Mouse (Mus musculus) midbrain, postnatal 0 days (tissue): ENCODE data around the gene Cyp27b1. TPM values are rescaled to one million over a fixed set of nuclear protein-coding genes. Genes with fewer than 3 reads are reported as not detected.
"Not testable (repeated sequence)": the region's sequence is repeated elsewhere in the genome, so short reads cannot be mapped to it uniquely, and the experiment has no call there.

Experiments
- ATAC-seq: fragments of 200-750 bp; cut with Nextera tagmentation; 2 replicates; pipeline ENCODE4 v1.8.0; 2017; ENCODE audit warnings: moderate number of reproducible peaks, mild to moderate bottlenecking, moderate TSS enrichment, moderate library complexity; ENCODE audit not compliant: low FRiP score
- DNase-seq: peaks from one replicate; pipeline ENCODE4 v3.0.0-alpha.2; 2015; ENCODE audit warnings: low spot score
- H3K27ac ChIP-seq: fragments of 300-500 bp; sonication (generic); 2 replicates; pipeline ENCODE4 v1.5.1; 2014; ENCODE audit warnings: low read depth, mild to moderate bottlenecking, low read length, mixed read lengths
- H3K27me3 ChIP-seq: fragments of 300-500 bp; sonication (generic); 2 replicates; pipeline ENCODE4 v1.6.1; 2014; ENCODE audit warnings: low read length, control low read depth, mixed read lengths; ENCODE audit not compliant: insufficient read depth
- H3K36me3 ChIP-seq: fragments of 300-500 bp; sonication (generic); 2 replicates; pipeline ENCODE4 v1.6.1; 2014; ENCODE audit warnings: low read length, control low read depth, mixed read lengths; ENCODE audit not compliant: insufficient read depth
- H3K4me1 ChIP-seq: fragments of 300-500 bp; sonication (generic); 2 replicates; pipeline ENCODE4 v1.6.1; 2014; ENCODE audit warnings: mild to moderate bottlenecking, control low read depth, antibody characterized with exemption, low read length, mixed read lengths; ENCODE audit not compliant: insufficient read depth
- H3K4me2 ChIP-seq: fragments of 300-500 bp; sonication (generic); 2 replicates; pipeline ENCODE4 v1.6.1; 2014; ENCODE audit warnings: low read depth, mild to moderate bottlenecking, low read length, mixed read lengths; ENCODE audit not compliant: poor library complexity, severe bottlenecking
- H3K4me3 ChIP-seq: fragments of 300-500 bp; sonication (generic); 2 replicates; pipeline ENCODE4 v1.5.1; 2014; ENCODE audit warnings: low read depth, mild to moderate bottlenecking, low read length, moderate library complexity
- H3K9ac ChIP-seq: fragments of 300-500 bp; sonication (generic); replicated peaks from 2 replicates; pipeline ENCODE4 v1.6.1; 2014; ENCODE audit warnings: mild to moderate bottlenecking, low read length, moderate library complexity, mixed read lengths; ENCODE audit not compliant: poor library complexity, severe bottlenecking
- H3K9me3 ChIP-seq: fragments of 300-500 bp; sonication (generic); 2 replicates; pipeline ENCODE4 v1.6.1; 2016; ENCODE audit warnings: low read length, control low read depth
- CTCF ChIP-seq: IDR thresholded peaks from 2 replicates; pipeline ENCODE4 v1.5.1; 2016; ENCODE audit warnings: antibody characterized with exemption, mild to moderate bottlenecking
- WGBS: fragments of 180-500 bp; shearing (Covaris S2); extraction: QIAGEN DNeasy Blood & Tissue Kit; methylation state at CpG from one replicate; pipeline ENCODE4 v1.1.7; 2014; 5-methylcytosine and 5-hydroxymethylcytosine counted together
- polyA plus RNA-seq: library from polyadenylated mRNA; unstranded; fragments of >200 nt; fragmentation: Nextera tagmentation; extraction: Ambion mirVana; gene quantifications from 2 replicates; pipeline ENCODE4 v1.2.1, GENCODE M21; 2015
- total RNA-seq: library from RNA; depleted of rRNA; stranded (reverse); fragments of >200 nt; gene quantifications from 2 replicates; pipeline ENCODE4 v1.2.3, GENCODE M21; 2014

The Cyp27b1 gene
- total and polyA plus RNA-seq, 2 experiments from 2014 or later = 0.22 TPM; not detected in 1

DNA sequence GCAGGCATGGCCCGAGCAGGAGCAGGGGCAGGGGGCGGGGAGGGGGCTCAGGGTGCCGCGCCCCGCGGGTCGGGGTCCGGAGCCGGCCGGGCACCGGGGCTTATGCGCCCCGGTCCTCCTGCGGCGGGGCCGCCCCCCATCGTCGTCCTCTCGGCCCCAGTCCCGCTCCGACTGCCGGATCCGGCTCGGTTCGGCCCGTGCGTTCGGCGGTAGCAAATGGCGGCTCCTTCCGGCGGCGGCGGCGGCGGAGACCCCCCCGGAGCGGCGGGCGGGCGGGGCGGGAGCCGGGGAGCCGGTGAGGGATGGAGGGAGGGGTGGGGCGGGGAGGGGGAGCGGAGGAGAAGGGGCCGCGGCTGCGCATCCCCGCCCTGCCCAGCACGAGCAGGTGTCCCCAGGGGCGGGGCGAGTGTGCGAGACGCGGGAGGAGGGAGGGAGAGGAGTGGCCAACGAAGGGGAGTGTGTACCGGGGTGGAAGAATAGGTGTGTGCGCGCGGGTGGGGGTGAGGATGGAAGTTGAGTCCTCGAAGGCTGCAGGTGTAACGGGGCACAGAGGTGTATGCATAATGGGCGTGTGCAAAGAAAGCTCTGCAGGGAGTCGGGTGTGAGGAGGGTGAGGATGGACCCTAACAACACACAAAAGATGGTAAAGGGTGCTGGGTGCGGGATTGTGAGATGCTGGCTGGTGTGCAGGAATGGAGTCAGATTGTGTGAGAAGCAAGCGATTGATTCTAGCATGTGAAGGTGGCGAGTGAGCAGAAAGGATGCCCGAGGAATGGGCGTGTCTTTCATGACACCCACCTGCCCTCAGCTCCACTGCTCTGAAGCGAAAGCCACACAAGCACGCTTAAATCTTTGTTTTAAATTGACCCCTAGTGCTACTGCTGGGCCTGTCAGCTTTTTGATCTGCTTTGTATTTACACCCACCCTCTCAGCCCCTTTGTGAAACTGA, 12.2 kb downstream of the Cyp27b1 start, which contains the start of gene March9:
March9 (minus strand) TSS at position 217 of the 949 bp plus-strand sequence.
- ATAC-seq (peak; percentile 32), DNase-seq (peak; percentile 92)
- no peaks in the 10 kb centered on the region for H3K27me3 ChIP-seq
- H3K4me2 ChIP-seq = peak within 1 kb of the TSS; percentile 87
- peak within 1 kb of the TSS; percentile 86 for H3K4me3 ChIP-seq
- peaks cover 4% of the 10 kb centered on the region; the same call in 1 of the 2 replicates for H3K4me1 ChIP-seq
- peaks cover 27% of the 10 kb centered on the region for H3K36me3 ChIP-seq
- 1% methylated on average over 29 of the region's 72 CpGs for WGBS
- TF ChIP-seq CTCF = no peak
- no peaks in the 10 kb centered on the region for H3K9me3 ChIP-seq
- H3K9ac ChIP-seq = peak within 1 kb of the TSS; percentile 96
- H3K27ac ChIP-seq = peak within 1 kb of the TSS; percentile 92

GRCm38 (mm10) chr10:127061085-127061484, 13.0 kb downstream of the Cyp27b1 start:
- H3K27ac ChIP-seq = peak overlapping the region; percentile 92
- H3K4me1 ChIP-seq = peaks cover 4% of the 10 kb centered on the region; the same call in 1 of the 2 replicates
- no peak for DNase-seq
- peak overlapping the region; percentile 87 for H3K4me2 ChIP-seq
- no peak for TF ChIP-seq CTCF
- no peak for ATAC-seq
- no peaks in the 10 kb centered on the region for H3K9me3 ChIP-seq
- peaks cover 27% of the 10 kb centered on the region for H3K36me3 ChIP-seq
- H3K4me3 ChIP-seq = peak overlapping the region; percentile 86
- WGBS = 18% methylated on average over 5 of the region's 5 CpGs
- H3K9ac ChIP-seq = peak overlapping the region; percentile 96
- H3K27me3 ChIP-seq = no peaks in the 10 kb centered on the region

- peak overlapping the region; percentile 96 for H3K9ac ChIP-seq
- no peak for DNase-seq
- H3K4me3 ChIP-seq = peak overlapping the region; percentile 86
- no peaks in the 10 kb centered on the region for H3K27me3 ChIP-seq
- TF ChIP-seq CTCF = no peak
- no peak for ATAC-seq
- peaks cover 24% of the 10 kb centered on the region for H3K36me3 ChIP-seq
- peak overlapping the region; percentile 92 for H3K27ac ChIP-seq
- WGBS = 48% methylated on average over 2 of the region's 2 CpGs
- H3K9me3 ChIP-seq = no peaks in the 10 kb centered on the region
- peaks cover 4% of the 10 kb centered on the region; the same call in 1 of the 2 replicates for H3K4me1 ChIP-seq
- H3K4me2 ChIP-seq = peak overlapping the region; percentile 87
These were observed 13.5 kb downstream of the Cyp27b1 start for GRCm38 (mm10) chr10:127061513-127061912.

- WGBS = 89% methylated on average over 4 of the region's 4 CpGs
- H3K36me3 ChIP-seq = peaks cover 26% of the 10 kb centered on the region
- DNase-seq, H3K4me3 ChIP-seq, H3K27me3 ChIP-seq, H3K9ac ChIP-seq, H3K4me2 ChIP-seq, H3K9me3 ChIP-seq, ATAC-seq, H3K27ac ChIP-seq, H3K4me1 ChIP-seq: not testable (repeated sequence)
These were observed 14.1 kb downstream of the Cyp27b1 start for GRCm38 (mm10) chr10:127062101-127062500.

DNA sequence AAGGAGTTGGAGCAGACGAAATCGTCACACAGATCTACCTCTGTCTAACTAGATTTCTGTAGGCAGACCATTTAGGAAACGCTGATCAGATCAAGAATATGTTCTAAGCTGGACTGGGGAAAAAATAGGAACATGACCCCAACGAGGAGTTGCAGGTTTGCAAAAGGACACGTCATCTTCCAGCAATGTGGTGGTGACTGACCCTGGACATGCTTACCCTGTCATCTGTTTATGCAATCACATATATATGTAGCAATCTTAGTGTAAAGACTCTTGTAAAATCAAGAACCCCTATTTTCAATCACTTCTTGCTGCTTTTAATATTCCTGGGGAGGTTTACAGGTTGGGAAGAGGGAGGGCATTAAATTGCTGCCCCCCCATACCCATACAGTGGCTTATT, 14.5 kb downstream of the Cyp27b1 start:
- no peaks in the 10 kb centered on the region for H3K27me3 ChIP-seq
- no peak for ATAC-seq
- H3K4me2 ChIP-seq = 0 out of 2 replicates have a peak overlapping the region, but pooled peaks have one; percentile 65
- no peak overlapping the region for H3K9ac ChIP-seq
- no peak for TF ChIP-seq CTCF
- peak overlapping the region; percentile 72 for H3K27ac ChIP-seq
- peaks cover 26% of the 10 kb centered on the region for H3K36me3 ChIP-seq
- no peak overlapping the region for H3K4me3 ChIP-seq
- DNase-seq = no peak
- 75% methylated on average over 5 of the region's 5 CpGs for WGBS
- H3K4me1 ChIP-seq = peaks cover 4% of the 10 kb centered on the region; the same call in 1 of the 2 replicates
- no peaks in the 10 kb centered on the region for H3K9me3 ChIP-seq
